8 mouse cellular contexts compared by ENCODE assay signal in genomic region chr8:77723534-77724045, GRCm38 (mm10). TPM values are rescaled to one million over a fixed set of nuclear protein-coding genes. Genes with fewer than 3 reads are reported as not detected.
DNase-seq lines count a peak whose midpoint lies in the region; ATAC-seq and TF ChIP-seq lines count a peak whose summit lies in the region.

No protein-coding gene starts in this region.

- H3K4me3 ChIP-seq in bone marrow, adult 2 months (replicated peaks; ENCODE audit: control insufficient read depth, low read depth, low read length), result peak overlapping the region; percentile 51
- peak overlapping the region; percentile 76 for H3K4me3 ChIP-seq in heart, embryonic 12.5 days
- peak overlapping the region; percentile 67 for H3K4me3 ChIP-seq in limb, embryonic 12.5 days (replicated peaks)
- H3K4me3 ChIP-seq in midbrain, embryonic 14.5 days (replicated peaks; ENCODE audit: low read depth, low read length), result peak overlapping the region; percentile 38

- H3K4me2 ChIP-seq in heart, embryonic 12.5 days, result peak overlapping the region; percentile 74
- peak overlapping the region; percentile 64 for H3K4me2 ChIP-seq in limb, embryonic 12.5 days
- peak overlapping the region; percentile 82 for H3K4me2 ChIP-seq in midbrain, embryonic 14.5 days (ENCODE audit: low read length)

- TF ChIP-seq CTCF in bone marrow, adult 2 months (IDR thresholded peaks at IDR 0.05; ENCODE audit: control insufficient read depth, insufficient read depth, low read length), result no peak

- peak; percentile 35 for DNase-seq in embryo, embryonic 10 days (ENCODE audit: low spot score)
- DNase-seq in embryo, embryonic 9.5 days (ENCODE audit: extremely low spot score), result no peak
- DNase-seq in midbrain, embryonic 14.5 days, result no peak
- DNase-seq in spleen, postnatal 36 days (ENCODE audit: low spot score in 2 of 2), result no peak
- no peak for DNase-seq in layer of hippocampus, adult 18-20 months (ENCODE audit: low spot score in 2 of 2)

- no peaks in the 10 kb centered on the region; the same call in 1 of the 2 replicates for H3K4me1 ChIP-seq in bone marrow, adult 2 months (ENCODE audit: control insufficient read depth, insufficient read depth, low read length)
- peaks cover 43% of the 10 kb centered on the region for H3K4me1 ChIP-seq in heart, embryonic 12.5 days (replicated peaks)
- H3K4me1 ChIP-seq in limb, embryonic 12.5 days (replicated peaks), result peaks cover 47% of the 10 kb centered on the region
- peaks cover 8% of the 10 kb centered on the region; the same call in 1 of the 2 replicates for H3K4me1 ChIP-seq in midbrain, embryonic 14.5 days (ENCODE audit: control insufficient read depth, insufficient read depth, low read length)

- WGBS in bone marrow, adult 2 months, result 4% methylated on average over 16 of the region's 16 CpGs
- 1% methylated on average over 16 of the region's 16 CpGs for WGBS in heart, embryonic 12.5 days
- WGBS in limb, embryonic 12.5 days, result 1% methylated on average over 16 of the region's 16 CpGs
- WGBS in midbrain, embryonic 14.5 days, result under 1% methylated on average over 16 of the region's 16 CpGs

- no peaks in the 10 kb centered on the region for H3K27me3 ChIP-seq in heart, embryonic 12.5 days (replicated peaks)
- no peaks in the 10 kb centered on the region for H3K27me3 ChIP-seq in limb, embryonic 12.5 days
- no peaks in the 10 kb centered on the region for H3K27me3 ChIP-seq in midbrain, embryonic 14.5 days (ENCODE audit: control insufficient read depth, insufficient read depth, low read length)

- H3K9me3 ChIP-seq in heart, embryonic 12.5 days (replicated peaks), result no peaks in the 10 kb centered on the region
- no peaks in the 10 kb centered on the region for H3K9me3 ChIP-seq in limb, embryonic 12.5 days
- H3K9me3 ChIP-seq in midbrain, embryonic 14.5 days (ENCODE audit: control insufficient read depth, low read length), result no peaks in the 10 kb centered on the region

- H3K36me3 ChIP-seq in heart, embryonic 12.5 days, result peaks cover 5% of the 10 kb centered on the region
- H3K36me3 ChIP-seq in limb, embryonic 12.5 days, result peaks cover 15% of the 10 kb centered on the region
- no peaks in the 10 kb centered on the region for H3K36me3 ChIP-seq in midbrain, embryonic 14.5 days (ENCODE audit: control insufficient read depth, insufficient read depth, low read length)

- TF ChIP-seq POLR2A in bone marrow, adult 2 months (IDR thresholded peaks at IDR 0.05; ENCODE audit: borderline replicate concordance, control insufficient read depth, low read depth, low read length), result no peak

- H3K9ac ChIP-seq in heart, embryonic 12.5 days, result peak overlapping the region; percentile 90
- peak overlapping the region; percentile 88 for H3K9ac ChIP-seq in limb, embryonic 12.5 days (replicated peaks)
- H3K9ac ChIP-seq in midbrain, embryonic 14.5 days (replicated peaks; ENCODE audit: low read length), result peak overlapping the region; percentile 36

- H3K27ac ChIP-seq in bone marrow, adult 2 months (ENCODE audit: control insufficient read depth, insufficient read depth, low read depth, low read length, poor library complexity), result peak overlapping the region; percentile 50
- peak overlapping the region; percentile 98 for H3K27ac ChIP-seq in heart, embryonic 12.5 days (ENCODE audit: poor library complexity, severe bottlenecking)
- H3K27ac ChIP-seq in limb, embryonic 12.5 days, result peak overlapping the region; percentile 97
- H3K27ac ChIP-seq in midbrain, embryonic 14.5 days (replicated peaks; ENCODE audit: low read depth, low read length), result no peak overlapping the region

- peak; percentile 68 for ATAC-seq in heart, embryonic 12.5 days (ENCODE audit: insufficient number of reproducible peaks, low FRiP score)
- peak; percentile 35 for ATAC-seq in limb, embryonic 12.5 days (ENCODE audit: insufficient number of reproducible peaks, insufficient read depth, low FRiP score, low TSS enrichment, low read depth)
- ATAC-seq in midbrain, embryonic 14.5 days (ENCODE audit: low FRiP score, low TSS enrichment), result peak; percentile 65; the same call in 1 of the 2 replicates

RNA-seq across cellular contexts. Expression of gene Ednra, which starts 0.7 kb away (rescaled TPM):
- 0.47 and 2.1 TPM in 2 replicates for polyA plus RNA-seq in bone marrow, adult 2 months (2011; ENCODE audit: insufficient read depth, insufficient read length, low replicate concordance, missing spikeins)
- polyA plus RNA-seq in heart, embryonic 12.5 days (2016; fragmentation: Nextera tagmentation; extraction: Ambion mirVana), result 42.0 and 45.6 TPM in 2 replicates
- polyA plus RNA-seq in limb, embryonic 12.5 days (2016; fragmentation: Nextera tagmentation; extraction: Ambion mirVana), result 43.5 and 50.5 TPM in 2 replicates
- 3.7 and 7.1 TPM in 2 replicates for polyA plus RNA-seq in midbrain, embryonic 14.5 days (2014; fragmentation: Nextera tagmentation; extraction: Ambion mirVana)
- total RNA-seq in layer of hippocampus, adult 18-20 months (2021), result 1 to 10 TPM; 3.9 to 4.4 TPM

Comparison
In these comparisons a context has a peak if more than half of its experiments do, and no peak if none do; other contexts are left out.
1. H3K9ac ChIP-seq: peak in every context shown above with its lines; median percentile 90 in heart, embryonic 12.5 days; 88 in limb, embryonic 12.5 days; 36 in midbrain, embryonic 14.5 days.